In genomic region chr8:122937545-122938053, GRCm38 (mm10) we compare ENCODE assay signal across 9 mouse cellular contexts.
DNase-seq lines count a peak whose midpoint lies in the region; ATAC-seq and TF ChIP-seq lines count a peak whose summit lies in the region.
"Had no signal": no experiment of that assay in that cellular context is flagged by ENCODE, and none has a peak within 500 bp of the region (broad histone marks: within the 10 kb centered on the region; RNA-seq: fewer than 3 reads in every experiment).

No protein-coding gene starts in this region.

- TF ChIP-seq CTCF in kidney, postnatal 0 days (IDR thresholded peaks at IDR 0.05; ENCODE audit: low read depth), result no peak

- H3K9ac ChIP-seq in kidney, postnatal 0 days (ENCODE audit: low read depth, low read length), result no peak overlapping the region
- H3K9ac ChIP-seq in liver, embryonic 11.5 days (ENCODE audit: low read depth, low read length), result no peak overlapping the region
- H3K9ac ChIP-seq: lung, embryonic 14.5 days had no signal

- no peak overlapping the region for H3K4me3 ChIP-seq in kidney, postnatal 0 days (replicated peaks; ENCODE audit: low read depth, low read length)
- no peak overlapping the region for H3K4me3 ChIP-seq in liver, embryonic 11.5 days (ENCODE audit: low read depth, low read length)

- H3K9me3 ChIP-seq in kidney, postnatal 0 days (replicated peaks; ENCODE audit: low read length), result no peaks in the 10 kb centered on the region
- H3K9me3 ChIP-seq in liver, embryonic 11.5 days (ENCODE audit: control insufficient read depth, low read length), result no peaks in the 10 kb centered on the region

- H3K27me3 ChIP-seq in kidney, postnatal 0 days (ENCODE audit: insufficient read depth, low read length), result no peaks in the 10 kb centered on the region
- H3K27me3 ChIP-seq in liver, embryonic 11.5 days (replicated peaks; ENCODE audit: control insufficient read depth, insufficient read depth, low read length), result no peaks in the 10 kb centered on the region

- H3K27ac ChIP-seq in kidney, postnatal 0 days, result peak overlapping the region; percentile 47; the same call in 1 of the 2 replicates
- H3K27ac ChIP-seq in liver, embryonic 11.5 days (ENCODE audit: low read depth, low read length), result peak overlapping the region; percentile 45; the same call in 1 of the 2 replicates

- H3K4me2 ChIP-seq in kidney, postnatal 0 days (ENCODE audit: low read length), result no peak overlapping the region
- no peak overlapping the region for H3K4me2 ChIP-seq in liver, embryonic 11.5 days
- H3K4me2 ChIP-seq: lung, embryonic 14.5 days had no signal

- DNase-seq in cerebellum, adult 11-12 months, result peak; percentile 64
- no peak for DNase-seq in cerebellum, postnatal 4 days (ENCODE audit: low spot score in 2 of 2)
- no peak for DNase-seq in kidney, postnatal 0 days (ENCODE audit: low spot score)
- no peak for DNase-seq in kidney, postnatal 36 days
- no peak for DNase-seq in liver, embryonic 11.5 days (ENCODE audit: low spot score)
- DNase-seq in adrenal gland, postnatal 4 days (ENCODE audit: low spot score in 2 of 2), result no peak
- DNase-seq in thymus, postnatal 36 days, result no peak
- DNase-seq: lung, embryonic 14.5 days had no signal

- WGBS in kidney, postnatal 0 days, result 56% methylated on average over 2 of the region's 2 CpGs
- 76% methylated on average over 2 of the region's 2 CpGs for WGBS in liver, embryonic 11.5 days

- ATAC-seq in kidney, postnatal 0 days (replicated peaks; ENCODE audit: low FRiP score, low read depth), result no peak
- ATAC-seq in CD4-positive, CD25-positive, alpha-beta regulatory T cell, adult 4 months, result peak; percentile 77
- ATAC-seq in liver, embryonic 11.5 days (replicated peaks; ENCODE audit: low FRiP score), result no peak

- H3K36me3 ChIP-seq in kidney, postnatal 0 days (ENCODE audit: insufficient read depth, low read length), result 0 out of 2 replicates have a peak, but pooled peaks cover 3% of the 10 kb centered on the region
- no peaks in the 10 kb centered on the region for H3K36me3 ChIP-seq in liver, embryonic 11.5 days (ENCODE audit: control insufficient read depth, insufficient read depth, low read length)

- H3K4me1 ChIP-seq in kidney, postnatal 0 days (replicated peaks; ENCODE audit: insufficient read depth, low read length), result peaks cover 20% of the 10 kb centered on the region
- peaks cover 60% of the 10 kb centered on the region for H3K4me1 ChIP-seq in liver, embryonic 11.5 days (replicated peaks; ENCODE audit: control insufficient read depth, insufficient read depth, low read length)
